Mouse (Mus musculus): Measurements from ENCODE around the gene Il31.
A peak's percentile ranks its signal among the peaks of the same experiment; 100 is the strongest.
"Not testable (repeated sequence)": the region's sequence is repeated elsewhere in the genome, so short reads cannot be mapped to it uniquely, and the experiment has no call there.

Il31 gene

DNA sequence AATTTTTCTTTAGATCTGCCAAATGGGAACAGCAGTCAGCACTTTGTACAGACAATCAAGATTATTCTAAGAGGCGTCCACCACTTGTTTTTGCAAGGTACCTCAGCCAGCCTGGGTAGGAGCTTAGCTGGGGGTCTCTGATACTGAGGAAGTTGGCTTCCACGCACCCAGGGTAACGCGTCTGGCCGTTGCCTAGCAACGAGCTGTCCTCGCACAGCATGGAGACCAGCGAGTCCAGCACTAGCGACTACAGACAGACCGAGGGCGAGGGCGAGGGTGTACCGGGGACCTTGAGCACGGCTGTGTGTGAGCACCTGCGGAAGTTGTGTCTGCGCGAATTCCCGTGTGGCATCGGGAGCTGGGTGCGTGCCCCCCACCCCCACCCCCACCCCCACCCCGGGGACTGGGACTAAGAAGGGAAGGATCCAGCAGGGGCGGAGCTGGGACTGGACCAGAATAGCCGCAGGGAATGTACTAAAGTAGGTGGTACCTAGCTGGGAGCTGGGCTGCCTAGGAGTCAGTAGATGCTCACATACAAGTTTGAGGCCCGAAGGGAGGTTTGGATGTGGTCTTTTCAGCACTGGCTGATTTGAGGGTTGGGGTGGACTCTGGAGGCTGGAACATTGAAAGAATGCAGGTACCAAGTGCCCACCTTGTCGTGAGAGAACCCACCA lies at the start of gene Il31, which contains the start of gene Lrrc43:
Gene Il31, minus strand, starts transcription at position 378 of the 674 bp plus-strand sequence.
Gene Lrrc43, plus strand, starts transcription at position 194 of the 674 bp plus-strand sequence.
- DNase-seq, result no peak

DNA sequence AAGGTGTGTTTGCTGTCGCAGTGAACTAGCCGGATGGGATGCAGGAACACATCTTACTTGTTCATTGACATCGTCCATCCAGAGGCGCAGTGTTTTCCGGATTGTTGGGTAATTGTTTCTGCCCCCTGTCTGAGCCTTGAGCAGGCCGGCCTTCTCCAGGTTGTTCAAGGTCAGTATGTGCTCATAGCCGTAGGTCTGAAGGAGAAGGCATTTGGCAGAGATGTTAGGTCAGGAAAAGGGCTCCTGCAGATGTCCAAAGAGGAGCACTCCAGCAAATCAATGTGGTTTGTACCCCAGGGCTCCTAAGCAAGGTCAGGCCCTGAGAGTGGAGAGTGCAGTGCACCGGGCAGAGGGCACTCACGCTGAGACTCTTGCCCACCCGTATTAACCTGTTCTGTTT lies 44.5 kb upstream of the Il31 start:
- no peak for DNase-seq

DNA sequence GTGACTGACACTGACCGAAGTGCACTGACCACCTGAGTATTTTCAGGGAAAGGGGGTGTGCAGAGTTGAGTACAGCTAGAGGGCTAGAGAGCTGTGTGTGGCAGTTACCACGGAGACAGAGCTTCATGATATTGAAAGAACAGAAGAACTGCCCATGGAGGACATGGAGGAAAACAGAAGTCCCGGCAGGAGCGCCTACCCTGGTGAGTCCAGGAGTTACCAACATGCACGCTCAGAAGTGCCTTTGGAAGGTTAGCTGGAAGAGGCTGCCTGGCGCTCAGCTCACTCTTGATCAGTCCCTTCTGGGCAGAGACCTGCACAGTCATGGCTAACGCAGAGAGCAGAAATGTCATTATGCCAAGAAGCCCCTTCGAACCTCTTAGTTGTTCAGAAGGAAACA lies 40.8 kb upstream of the Il31 start:
- DNase-seq, result no peak

DNA sequence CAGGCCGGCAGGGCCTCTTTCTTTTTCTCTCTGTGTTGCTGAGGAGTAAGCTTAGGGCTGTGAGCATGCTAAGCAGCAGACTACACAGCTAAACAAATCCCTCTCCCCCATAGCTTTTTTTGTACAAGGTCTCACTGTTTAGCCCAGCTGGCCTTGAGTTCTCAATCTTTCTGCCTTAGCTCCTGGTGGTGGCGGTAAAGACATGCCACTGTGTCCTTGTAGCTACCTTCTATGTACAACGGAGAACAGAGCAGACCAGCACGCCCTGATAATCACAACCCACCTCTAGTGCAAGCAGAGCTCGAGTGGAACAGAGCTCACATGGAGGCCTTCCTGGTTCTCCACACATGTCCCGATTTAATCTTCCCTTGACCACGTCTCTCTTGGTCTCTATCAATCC lies 39.4 kb upstream of the Il31 start:
- no peak for DNase-seq

DNA sequence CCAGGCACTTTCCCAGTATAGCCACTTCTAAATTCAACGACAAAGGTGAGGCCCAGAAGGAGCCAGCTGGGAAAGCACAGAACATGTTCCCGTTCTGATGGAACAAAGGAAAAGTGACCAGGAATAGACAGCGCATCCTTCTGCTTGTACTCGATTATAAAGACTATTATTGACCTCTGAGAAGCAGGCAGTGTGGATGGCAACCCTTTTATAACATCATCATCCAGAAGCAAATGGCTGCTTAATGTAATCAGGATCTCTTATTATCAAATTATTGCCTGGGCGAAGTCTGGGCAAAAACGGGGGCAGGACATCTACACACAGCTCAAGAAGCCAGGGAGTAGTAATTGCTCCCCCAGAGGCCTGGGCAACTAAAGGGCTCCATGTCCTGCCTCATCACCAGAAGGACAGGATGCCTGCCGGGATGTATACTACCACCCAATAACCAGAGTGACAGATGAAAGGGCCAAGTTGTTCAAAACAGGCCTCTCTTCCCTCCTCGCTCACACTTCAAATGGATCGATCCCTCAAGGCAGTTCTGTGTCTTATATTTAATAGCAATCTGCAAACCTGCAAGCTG lies 36.7 kb upstream of the Il31 start:
- DNase-seq, result no peak

GRCm38 (mm10) chr5:123525281-123525680 lies 36.0 kb upstream of the Il31 start, which contains the start of gene Gm49027:
Gene Gm49027 (minus strand): TSS chr5:123525488.
- DNase-seq, result no peak

- DNase-seq, result no peak
Measured at GRCm38 (mm10) chr5:123524393-123524750, 35.1 kb upstream of the Il31 start.

GRCm38 (mm10) chr5:123523692-123524392 lies 34.6 kb upstream of the Il31 start, which contains the start of gene Diablo:
Gene Diablo (minus strand): TSS chr5:123524176.
- DNase-seq, result peak; percentile 99

DNA sequence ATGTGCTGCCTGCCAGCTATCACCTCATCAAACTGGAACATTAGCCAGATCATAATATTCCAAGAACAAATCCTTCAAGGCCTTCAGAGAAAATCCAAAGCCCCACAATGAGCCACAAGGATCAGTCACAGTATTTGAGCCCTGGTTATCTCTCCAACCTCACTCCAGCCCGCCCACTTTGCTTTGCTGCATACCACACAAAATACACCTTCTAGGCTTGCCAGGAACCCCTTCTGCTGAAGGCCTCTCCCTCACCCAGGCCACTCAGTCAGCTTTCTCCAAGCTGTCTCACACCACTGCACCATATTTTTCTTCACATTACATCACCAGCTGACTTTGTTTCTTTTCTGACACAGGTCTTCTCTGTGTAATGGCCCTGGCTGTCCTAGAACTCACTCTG lies 32.9 kb upstream of the Il31 start:
- DNase-seq, result no peak

GRCm38 (mm10) chr5:123521621-123522020 lies 32.3 kb upstream of the Il31 start:
- no peak for DNase-seq

- DNase-seq, result no peak
Measured at GRCm38 (mm10) chr5:123520666-123521065, 31.4 kb upstream of the Il31 start.

- no peak for DNase-seq
Measured at GRCm38 (mm10) chr5:123514871-123515270, 25.6 kb upstream of the Il31 start.

DNA sequence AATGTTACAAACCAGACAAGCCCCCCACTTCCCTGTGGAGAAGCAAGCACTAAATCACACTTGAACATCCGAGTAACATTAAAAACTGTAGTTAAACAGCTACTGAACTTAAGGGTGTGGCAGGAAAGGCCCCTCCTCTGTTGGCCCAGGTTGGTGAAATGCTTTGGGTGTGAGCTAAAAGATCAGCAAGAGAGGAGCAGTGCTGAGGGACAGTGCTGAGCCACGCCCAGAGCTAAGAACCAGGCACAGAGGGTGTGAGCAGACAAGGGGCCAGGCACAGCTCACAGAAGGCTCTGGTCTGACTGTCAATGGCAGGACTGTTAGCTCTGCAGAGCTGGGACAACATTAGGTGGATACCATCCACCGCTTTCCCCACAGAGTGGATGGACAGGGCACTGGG lies 22.8 kb upstream of the Il31 start:
- no peak for DNase-seq

GRCm38 (mm10) chr5:123511426-123511825 lies 22.1 kb upstream of the Il31 start:
- DNase-seq, result not testable (repeated sequence)

DNA sequence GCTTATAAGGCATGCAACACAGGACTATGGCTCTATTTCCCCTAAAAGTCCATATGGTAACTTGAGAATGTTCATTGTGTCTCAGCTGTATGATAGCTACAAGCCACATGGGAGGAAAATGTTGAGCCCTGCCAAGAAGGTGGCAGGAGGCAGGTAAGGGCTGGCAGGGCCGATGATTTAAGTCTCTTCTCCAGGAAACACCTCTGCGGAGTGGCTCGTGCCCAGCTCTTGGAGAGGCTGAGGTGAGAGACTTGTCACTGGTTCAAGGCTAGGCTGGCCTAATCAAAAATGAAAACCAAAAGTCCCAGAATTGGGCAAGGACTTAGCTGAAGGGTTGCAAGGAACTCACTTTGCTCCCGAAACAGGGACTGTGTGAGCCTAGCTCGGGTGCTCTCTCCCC lies 20.9 kb upstream of the Il31 start, which contains the start of gene B3gnt4:
Gene B3gnt4, plus strand, starts transcription at position 301 of the 400 bp plus-strand sequence.
- no peak for DNase-seq

GRCm38 (mm10) chr5:123508921-123509320 lies 19.6 kb upstream of the Il31 start:
- DNase-seq, result no peak

DNA sequence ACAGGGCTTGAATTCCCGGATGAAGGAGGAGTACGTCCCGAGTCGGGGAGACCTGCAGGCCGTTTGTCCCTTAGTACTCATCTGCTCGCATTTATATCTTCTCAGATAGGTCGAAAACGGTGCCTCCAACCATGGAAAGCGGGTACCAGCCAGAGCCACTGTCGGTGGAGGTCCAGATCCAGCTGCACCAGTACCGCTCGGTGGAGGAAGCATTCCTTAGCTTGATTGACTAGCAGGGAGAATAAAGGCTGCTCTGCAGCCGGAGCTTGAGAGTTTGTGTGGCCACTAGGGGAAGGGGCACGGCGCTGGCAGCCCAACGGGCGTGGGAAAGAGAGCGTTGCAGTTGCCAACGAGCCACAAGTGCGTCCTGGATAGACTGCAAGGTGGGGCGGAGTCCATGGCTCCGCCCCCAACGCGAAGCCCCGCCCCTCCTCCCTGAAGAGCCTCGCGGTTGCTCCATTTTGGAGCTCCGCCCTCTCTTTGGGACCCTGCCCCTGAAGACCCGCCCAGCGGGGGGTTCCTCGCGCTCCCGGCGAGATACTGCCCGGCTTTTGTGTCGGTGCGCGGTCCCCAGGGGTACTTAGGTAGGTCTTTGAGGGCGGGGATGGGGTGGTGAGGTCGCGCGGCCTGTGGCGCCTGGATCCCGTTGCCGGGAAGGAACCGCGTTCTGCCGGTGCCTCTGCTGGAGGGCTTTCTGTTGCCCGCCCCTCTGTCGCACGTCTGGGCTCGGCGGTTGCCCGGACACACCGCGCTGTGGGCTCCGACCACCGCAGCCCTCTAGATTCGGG lies 18.8 kb upstream of the Il31 start:
- peak; percentile 90 for DNase-seq

DNA sequence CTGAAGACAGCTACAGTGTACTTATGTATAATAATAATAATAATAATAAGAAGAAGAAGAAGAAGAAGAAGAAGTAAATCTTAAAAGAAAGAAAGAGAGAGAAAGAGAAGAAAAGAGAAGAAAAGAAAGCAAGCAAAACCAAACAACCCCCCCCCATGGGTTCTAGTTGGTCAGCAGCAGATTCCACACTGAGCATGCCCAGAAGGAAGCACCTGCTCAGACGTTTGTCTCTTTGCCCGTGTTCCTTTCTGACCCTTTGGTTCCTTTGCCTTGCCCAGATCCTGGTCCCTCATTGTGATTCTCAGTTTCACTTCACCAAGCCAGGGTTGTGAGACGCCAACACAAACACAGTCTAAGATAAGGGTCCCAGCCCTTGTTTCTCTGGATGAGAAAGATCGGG lies 12.7 kb upstream of the Il31 start:
- no peak for DNase-seq

GRCm38 (mm10) chr5:123499717-123500116 lies 10.4 kb upstream of the Il31 start:
- DNase-seq, result peak; percentile 13

DNA sequence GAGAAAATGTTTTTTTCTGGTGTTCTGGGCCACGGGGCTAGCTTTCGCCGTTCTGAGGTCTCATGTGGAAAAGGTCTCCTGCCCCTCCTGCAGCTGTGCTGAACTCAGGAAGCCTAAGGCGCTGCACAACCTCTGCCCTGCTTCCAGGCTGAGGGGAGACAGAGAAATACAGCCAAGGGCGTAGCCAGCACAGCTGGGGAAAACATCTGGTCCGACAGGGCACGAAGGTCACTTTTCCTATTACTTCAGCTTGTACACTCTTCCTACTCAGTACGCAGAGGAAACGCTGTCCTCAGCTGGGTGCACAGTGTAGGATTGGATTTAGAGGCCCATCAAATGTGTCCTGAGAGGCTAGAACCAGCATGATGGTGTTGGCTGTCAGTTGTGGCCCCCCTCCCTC lies 646 bp upstream of the Il31 start:
- DNase-seq, result no peak

DNA sequence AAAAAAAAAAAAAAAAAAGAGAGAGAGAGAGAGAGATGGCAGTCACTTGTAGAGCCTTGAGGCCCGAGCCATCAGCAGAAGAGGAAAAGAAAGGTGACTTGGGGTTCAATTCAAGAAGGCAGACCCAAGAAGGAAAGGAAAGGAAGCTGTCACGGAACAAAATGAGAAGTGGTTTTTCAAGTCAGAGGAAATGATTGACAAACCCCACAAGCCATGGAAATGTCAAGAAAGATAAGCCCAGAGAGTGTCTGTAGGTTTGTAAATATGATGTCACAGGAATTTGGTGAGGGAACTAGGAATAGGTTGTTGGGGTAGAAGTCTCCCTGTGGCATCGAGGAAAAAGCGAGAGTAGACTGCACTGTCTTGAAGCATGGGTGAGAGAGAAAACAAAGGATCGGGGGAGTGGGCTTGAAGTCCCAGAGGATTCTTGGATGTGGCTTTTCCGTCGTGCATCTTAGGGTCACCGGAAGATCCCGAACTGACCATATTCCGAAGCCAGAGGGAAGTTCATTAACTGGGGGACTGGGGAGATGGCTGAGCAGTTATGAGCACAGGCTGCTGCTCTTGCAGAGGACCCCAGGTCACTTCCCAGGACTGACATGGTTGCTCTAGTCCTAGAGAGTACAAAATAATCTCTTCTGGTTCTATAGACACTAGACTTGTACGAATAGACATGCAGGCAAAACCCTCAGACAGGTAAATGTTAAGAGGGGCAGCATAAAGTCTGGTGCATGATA lies 1.5 kb downstream of the Il31 start:
- DNase-seq, result no peak

DNA sequence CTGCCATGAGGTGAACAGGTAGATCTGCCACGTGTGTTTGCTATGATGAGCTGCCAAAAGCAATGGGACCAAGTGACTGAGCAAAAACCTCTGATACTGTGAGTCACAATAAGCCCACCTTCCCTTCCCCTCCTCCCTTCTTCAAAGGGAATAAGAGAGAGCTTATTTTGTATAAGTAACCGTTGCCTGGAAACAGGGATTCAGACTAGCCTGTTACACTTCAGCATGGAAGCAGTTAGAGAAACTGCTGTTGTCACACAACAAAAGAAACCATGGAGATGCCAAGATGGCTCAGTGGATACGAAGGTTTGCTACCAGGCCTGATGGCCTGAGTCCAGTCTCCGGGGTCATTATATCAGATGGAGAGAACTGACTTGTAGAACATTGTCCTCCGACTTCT lies 15.5 kb downstream of the Il31 start:
- DNase-seq, result no peak
